Mouse (Mus musculus): ENCODE results near the gene Alg9. TPM values are rescaled to one million over a fixed set of nuclear protein-coding genes. Genes with fewer than 3 reads are reported as not detected.

The Alg9 gene
- 40.8 and 42.8 TPM in 2 replicates for polyA plus RNA-seq (2015; fragmentation: Nextera tagmentation; extraction: Ambion mirVana)

DNA sequence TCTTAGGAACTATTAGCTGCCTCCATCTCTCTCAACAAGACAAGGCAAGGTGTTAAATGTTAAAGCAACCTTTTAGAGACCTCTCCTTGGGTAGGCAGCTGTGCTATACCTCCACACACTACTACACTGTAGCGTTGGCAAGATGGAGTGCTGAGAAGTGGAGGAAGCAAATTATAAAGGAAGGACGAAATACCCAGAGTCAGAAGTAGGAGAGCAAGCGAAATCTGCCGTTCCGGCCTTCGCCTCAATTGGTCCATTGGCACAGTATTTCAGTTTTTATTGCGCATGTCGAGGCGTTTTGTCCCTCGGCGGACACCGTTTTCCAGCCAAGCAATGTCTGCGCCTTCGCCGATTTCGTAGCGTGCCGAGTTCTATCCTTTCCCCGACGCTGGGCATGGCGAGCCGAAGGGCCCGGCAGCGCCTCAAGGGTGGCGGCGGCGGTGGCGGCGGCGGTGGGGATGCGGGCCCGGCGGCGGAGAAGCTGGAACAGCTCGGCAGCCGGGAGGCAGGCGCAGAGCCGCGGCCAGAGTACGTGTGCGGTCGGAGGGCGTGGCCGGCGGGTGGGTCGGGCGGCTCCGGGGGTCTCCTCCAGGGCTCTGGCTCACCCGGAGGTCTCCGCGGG, at the start of gene Alg9, which contains the start of gene 1110032A03Rik:
Gene Alg9, plus strand, starts transcription at position 29 of the 622 bp plus-strand sequence.
Gene 1110032A03Rik, minus strand, starts transcription at position 530 of the 622 bp plus-strand sequence.
- Histone ChIP-seq H3K9me3 (no peaks in the 10 kb centered on the region), H3K4me2 (replicated peaks) (peak within 1 kb of the TSS; percentile 79), H3K36me3 (peaks cover 13% of the 10 kb centered on the region), H3K9ac (peak within 1 kb of the TSS; percentile 96), H3K27ac (peak within 1 kb of the TSS; percentile 88), H3K27me3 (replicated peaks) (no peaks in the 10 kb centered on the region), H3K4me3 (replicated peaks) (peak within 1 kb of the TSS; percentile 89), H3K4me1 (replicated peaks) (peaks cover 8% of the 10 kb centered on the region; the same call in 1 of the 2 replicates)
- peak; percentile 75 for ATAC-seq
- 0% methylated on average over 48 of the region's 51 CpGs for WGBS

- no peak for ATAC-seq
- Histone ChIP-seq H3K9me3 (no peaks in the 10 kb centered on the region), H3K4me1 (replicated peaks) (peaks cover 8% of the 10 kb centered on the region), H3K36me3 (no peaks in the 10 kb centered on the region), H3K27ac (no peak overlapping the region), H3K27me3 (replicated peaks) (no peaks in the 10 kb centered on the region), H3K4me3 (replicated peaks) (no peak overlapping the region), H3K4me2 (replicated peaks) (no peak overlapping the region), H3K9ac (no peak overlapping the region)
- 65% methylated on average over 8 of the region's 8 CpGs for WGBS
These were observed 48.8 kb upstream of the Alg9 start for GRCm38 (mm10) chr9:50725921-50726590.

DNA sequence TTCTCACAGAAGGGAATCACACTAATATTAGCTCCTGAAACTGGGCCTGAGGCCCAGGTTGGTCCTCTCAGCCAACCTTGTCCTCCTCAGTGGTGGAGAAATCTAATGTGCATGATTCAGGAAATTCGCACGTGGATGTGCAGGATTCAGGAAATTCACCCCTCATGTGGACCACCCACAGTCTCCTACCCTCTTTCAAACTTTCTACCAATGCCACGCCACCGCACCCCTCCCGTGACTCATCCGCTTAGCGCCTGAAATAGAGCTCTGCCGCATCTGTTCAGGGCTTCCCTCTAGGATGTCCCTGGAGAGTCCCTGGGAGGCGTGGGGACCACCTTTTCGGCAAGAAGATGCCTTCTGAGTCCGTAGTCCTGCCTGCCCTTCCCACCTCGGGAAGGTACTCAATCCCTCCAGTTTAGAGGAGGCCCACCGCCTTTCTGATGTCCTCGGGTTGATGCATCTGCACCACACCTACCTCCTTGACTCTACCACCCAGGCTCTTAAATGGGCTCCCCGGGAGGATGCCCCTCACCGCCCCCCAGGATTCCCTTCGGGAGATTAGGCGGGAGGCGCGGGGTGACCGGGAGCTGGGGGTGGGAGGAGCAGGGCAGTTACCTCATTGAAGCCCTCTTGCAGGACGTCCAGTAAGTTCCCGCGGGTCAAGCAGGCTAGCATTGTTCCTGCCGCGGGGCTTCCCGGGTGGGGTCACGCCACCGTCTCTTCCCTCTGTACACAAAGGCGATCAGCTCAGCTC, 47.5 kb upstream of the Alg9 start:
- peak overlapping the region; percentile 51 for H3K9ac ChIP-seq
- no peaks in the 10 kb centered on the region for H3K36me3 ChIP-seq
- ATAC-seq: no peak; the same call in none of the 2 replicates
- peaks cover 8% of the 10 kb centered on the region for H3K4me1 ChIP-seq (replicated peaks)
- H3K4me2 ChIP-seq (replicated peaks): peak overlapping the region; percentile 95
- H3K9me3 ChIP-seq: no peaks in the 10 kb centered on the region
- no peaks in the 10 kb centered on the region for H3K27me3 ChIP-seq (replicated peaks)
- H3K27ac ChIP-seq: no peak overlapping the region
- peak overlapping the region; percentile 65 for H3K4me3 ChIP-seq (replicated peaks)
- 9% methylated on average over 30 of the region's 30 CpGs for WGBS

DNA sequence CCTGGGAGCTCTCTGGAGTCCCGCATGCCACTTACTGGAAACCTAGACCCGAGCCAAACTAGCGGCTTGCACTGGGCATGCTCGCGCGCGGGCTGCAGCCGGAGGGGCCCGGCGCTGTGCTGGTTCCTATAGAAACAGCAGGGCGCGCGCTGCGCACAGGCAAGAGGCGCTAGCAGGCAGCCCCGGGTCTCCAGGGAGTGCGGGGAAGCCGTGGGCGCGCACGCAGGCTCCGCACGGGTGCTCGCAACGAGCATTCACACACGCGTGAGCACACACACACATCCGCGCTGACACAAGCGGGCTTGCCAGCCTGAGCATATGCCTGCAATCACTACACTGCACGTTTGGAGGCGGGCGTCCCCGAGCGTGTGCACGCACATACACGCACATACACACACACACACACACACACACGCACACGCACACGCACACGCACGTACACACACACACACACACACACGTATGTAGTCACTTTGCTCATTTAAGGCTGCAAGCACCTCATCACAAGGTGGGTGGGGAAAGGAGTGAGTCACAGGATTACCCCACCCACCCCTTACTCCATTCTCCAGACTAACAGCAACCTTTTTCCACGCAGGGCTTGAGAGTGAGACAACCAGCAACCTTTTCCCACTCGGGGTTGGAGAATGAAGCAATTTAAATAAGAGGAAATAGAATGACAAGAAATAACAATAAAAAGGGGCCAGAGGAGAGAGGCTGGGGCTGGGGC, 46.7 kb upstream of the Alg9 start:
- Histone ChIP-seq H3K4me2 (replicated peaks) (peak overlapping the region; percentile 95), H3K27me3 (replicated peaks) (no peaks in the 10 kb centered on the region), H3K27ac (no peak overlapping the region), H3K9me3 (no peaks in the 10 kb centered on the region), H3K4me3 (replicated peaks) (peak overlapping the region; percentile 65), H3K36me3 (no peaks in the 10 kb centered on the region), H3K9ac (peak overlapping the region; percentile 51), H3K4me1 (replicated peaks) (peaks cover 8% of the 10 kb centered on the region)
- ATAC-seq: peak; percentile 93
- under 1% methylated on average over 45 of the region's 45 CpGs for WGBS

DNA sequence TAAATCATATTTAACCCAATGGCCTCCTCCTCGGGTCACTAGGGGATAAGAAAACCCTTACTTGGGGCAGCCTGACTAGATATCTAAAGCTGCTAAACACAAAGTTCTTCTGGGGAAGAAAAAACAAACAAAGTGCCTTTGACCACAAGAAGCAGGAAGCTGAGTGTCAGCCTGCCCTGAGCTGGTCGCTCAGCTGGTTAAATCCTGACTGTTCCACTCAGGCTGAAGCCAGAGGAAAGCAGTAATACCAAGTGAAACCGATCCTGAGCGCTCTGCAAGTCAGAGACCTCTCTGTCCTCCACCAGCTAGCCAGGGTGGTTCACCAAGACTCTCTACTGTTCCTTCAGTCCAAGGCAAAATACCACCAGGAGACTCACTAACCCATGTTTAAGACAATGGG, 45.2 kb upstream of the Alg9 start:
- H3K4me2 ChIP-seq (replicated peaks): no peak overlapping the region
- no peak overlapping the region for H3K9ac ChIP-seq
- H3K36me3 ChIP-seq: no peaks in the 10 kb centered on the region
- WGBS: 42% methylated on average over 4 of the region's 4 CpGs
- no peaks in the 10 kb centered on the region for H3K9me3 ChIP-seq
- no peak overlapping the region for H3K4me3 ChIP-seq (replicated peaks)
- H3K4me1 ChIP-seq (replicated peaks): no peaks in the 10 kb centered on the region; the same call in 1 of the 2 replicates
- H3K27ac ChIP-seq: no peak overlapping the region
- H3K27me3 ChIP-seq (replicated peaks): no peaks in the 10 kb centered on the region
- ATAC-seq: no peak

GRCm38 (mm10) chr9:50732560-50732959, 42.3 kb upstream of the Alg9 start:
- H3K27me3 ChIP-seq (replicated peaks): no peaks in the 10 kb centered on the region
- H3K9me3 ChIP-seq: no peaks in the 10 kb centered on the region
- H3K4me1 ChIP-seq (replicated peaks): no peaks in the 10 kb centered on the region
- no peak for ATAC-seq
- H3K4me2 ChIP-seq (replicated peaks): no peak overlapping the region
- H3K36me3 ChIP-seq: no peaks in the 10 kb centered on the region
- 32% methylated on average over 4 of the region's 4 CpGs for WGBS
- H3K27ac ChIP-seq: no peak overlapping the region
- no peak overlapping the region for H3K4me3 ChIP-seq (replicated peaks)
- H3K9ac ChIP-seq: no peak overlapping the region

DNA sequence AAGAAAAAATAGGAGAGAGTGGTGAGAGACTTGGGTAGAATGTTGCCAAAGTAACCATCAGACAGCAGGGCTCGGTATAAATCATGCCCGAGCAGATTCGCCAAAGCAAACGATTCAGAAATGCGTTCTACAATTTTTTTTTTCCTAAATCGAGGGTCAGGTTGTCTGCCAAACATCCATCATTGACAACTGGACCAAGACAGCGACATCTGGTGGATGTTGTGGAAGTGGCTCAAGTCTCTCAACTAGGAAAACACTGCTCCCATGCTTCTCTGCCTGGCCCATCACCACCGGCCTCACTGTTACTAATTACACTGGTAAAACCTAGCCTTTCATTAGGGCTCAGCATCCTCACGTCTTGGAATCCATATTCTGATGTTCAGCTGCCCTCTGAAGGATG, 39.8 kb upstream of the Alg9 start:
- no peaks in the 10 kb centered on the region for H3K27me3 ChIP-seq (replicated peaks)
- H3K9ac ChIP-seq: no peak overlapping the region
- H3K27ac ChIP-seq: no peak overlapping the region
- no peaks in the 10 kb centered on the region for H3K9me3 ChIP-seq
- H3K4me2 ChIP-seq (replicated peaks): no peak overlapping the region
- 3% methylated on average over 9 of the region's 9 CpGs for WGBS
- no peak overlapping the region for H3K4me3 ChIP-seq (replicated peaks)
- no peaks in the 10 kb centered on the region for H3K36me3 ChIP-seq
- H3K4me1 ChIP-seq (replicated peaks): peaks cover 7% of the 10 kb centered on the region
- ATAC-seq: no peak

GRCm38 (mm10) chr9:50738914-50739870, 35.6 kb upstream of the Alg9 start, which contains the start of gene Dixdc1:
Dixdc1 (minus strand) TSS chr9:50739517.
- Histone ChIP-seq H3K9ac (no peak within 1 kb of the TSS), H3K4me2 (replicated peaks) (peak within 1 kb of the TSS; percentile 62), H3K36me3 (no peaks in the 10 kb centered on the region; the same call in 1 of the 2 replicates), H3K27ac (no peak within 1 kb of the TSS), H3K27me3 (replicated peaks) (no peaks in the 10 kb centered on the region), H3K4me3 (replicated peaks) (peak within 1 kb of the TSS; percentile 29), H3K9me3 (no peaks in the 10 kb centered on the region), H3K4me1 (replicated peaks) (peaks cover 7% of the 10 kb centered on the region)
- ATAC-seq: peak; percentile 99
- 13% methylated on average over 36 of the region's 36 CpGs for WGBS

GRCm38 (mm10) chr9:50740867-50741784, 33.7 kb upstream of the Alg9 start:
- Histone ChIP-seq H3K4me1 (replicated peaks) (peaks cover 7% of the 10 kb centered on the region), H3K9me3 (no peaks in the 10 kb centered on the region), H3K4me3 (replicated peaks) (no peak overlapping the region), H3K4me2 (replicated peaks) (no peak overlapping the region), H3K36me3 (no peaks in the 10 kb centered on the region; the same call in 1 of the 2 replicates), H3K27me3 (replicated peaks) (no peaks in the 10 kb centered on the region), H3K27ac (no peak overlapping the region), H3K9ac (no peak overlapping the region)
- ATAC-seq: no peak
- WGBS: 83% methylated on average over 14 of the region's 14 CpGs

GRCm38 (mm10) chr9:50742261-50742660, 32.6 kb upstream of the Alg9 start:
- no peak overlapping the region for H3K27ac ChIP-seq
- 80% methylated on average over 3 of the region's 3 CpGs for WGBS
- peaks cover 7% of the 10 kb centered on the region for H3K4me1 ChIP-seq (replicated peaks)
- ATAC-seq: no peak
- H3K9ac ChIP-seq: no peak overlapping the region
- no peak overlapping the region for H3K4me3 ChIP-seq (replicated peaks)
- no peak overlapping the region for H3K4me2 ChIP-seq (replicated peaks)
- no peaks in the 10 kb centered on the region; the same call in 1 of the 2 replicates for H3K36me3 ChIP-seq
- no peaks in the 10 kb centered on the region for H3K9me3 ChIP-seq
- no peaks in the 10 kb centered on the region for H3K27me3 ChIP-seq (replicated peaks)

Measured in intestine, embryonic 15.5 days (tissue).